Mouse (Mus musculus): ENCODE results near the gene Hist1h4j. TPM values are rescaled to one million over a fixed set of nuclear protein-coding genes. Genes with fewer than 3 reads are reported as not detected.
"Not testable (repeated sequence)": the region's sequence is repeated elsewhere in the genome, so short reads cannot be mapped to it uniquely, and the experiment has no call there.

Hist1h4j gene
- polyA plus RNA-seq (2015; fragmentation: Nextera tagmentation; extraction: Ambion mirVana) = 1.0 and 1.8 TPM in 2 replicates

GRCm38 (mm10) chr13:21734906-21735767 lies at the start of gene Hist1h4j:
Gene Hist1h4j, plus strand, starts transcription at chr13:21735064.
- DNase-seq (ENCODE audit: low spot score) = peak; percentile 88

GRCm38 (mm10) chr13:21697811-21698210 lies 37.1 kb upstream of the Hist1h4j start, which contains the start of gene Olfr1359:
Gene Olfr1359, plus strand, starts transcription at chr13:21698111.
- DNase-seq (ENCODE audit: low spot score) = no peak

- DNase-seq (ENCODE audit: low spot score) = no peak
Observed at GRCm38 (mm10) chr13:21706669-21707068, 28.2 kb upstream of the Hist1h4j start.

DNA sequence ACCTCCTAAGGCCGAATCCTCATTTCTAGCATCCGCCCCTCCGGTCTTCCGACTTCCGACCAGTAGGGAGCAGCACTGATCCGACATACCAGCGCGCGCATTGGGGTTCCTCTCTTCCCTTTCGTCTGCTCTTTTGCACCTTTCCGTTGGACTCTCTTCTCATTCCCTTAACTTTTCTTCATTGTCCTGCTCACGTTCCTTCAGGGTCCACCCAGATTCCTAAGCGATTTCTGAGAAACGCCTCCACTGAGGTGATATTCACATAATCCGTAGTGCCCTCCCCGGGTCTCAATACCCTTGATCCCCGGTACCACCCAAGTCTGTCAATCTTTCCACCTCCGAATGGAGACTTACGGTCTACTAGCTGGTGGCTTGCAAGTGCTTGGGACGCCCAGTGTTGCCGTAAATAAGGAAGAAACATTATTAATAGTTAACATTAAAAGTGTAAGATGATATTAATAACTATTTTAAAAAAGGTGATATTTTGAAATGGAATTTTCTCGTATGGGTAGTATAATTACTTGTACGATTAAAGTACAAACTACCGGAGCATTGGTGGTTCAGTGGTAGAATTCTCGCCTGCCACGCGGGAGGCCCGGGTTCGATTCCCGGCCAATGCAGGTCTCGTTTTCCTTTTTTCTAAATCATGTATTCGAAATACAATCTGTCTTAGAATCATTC lies 24.7 kb upstream of the Hist1h4j start:
- peak; percentile 88 for DNase-seq (ENCODE audit: low spot score)

DNA sequence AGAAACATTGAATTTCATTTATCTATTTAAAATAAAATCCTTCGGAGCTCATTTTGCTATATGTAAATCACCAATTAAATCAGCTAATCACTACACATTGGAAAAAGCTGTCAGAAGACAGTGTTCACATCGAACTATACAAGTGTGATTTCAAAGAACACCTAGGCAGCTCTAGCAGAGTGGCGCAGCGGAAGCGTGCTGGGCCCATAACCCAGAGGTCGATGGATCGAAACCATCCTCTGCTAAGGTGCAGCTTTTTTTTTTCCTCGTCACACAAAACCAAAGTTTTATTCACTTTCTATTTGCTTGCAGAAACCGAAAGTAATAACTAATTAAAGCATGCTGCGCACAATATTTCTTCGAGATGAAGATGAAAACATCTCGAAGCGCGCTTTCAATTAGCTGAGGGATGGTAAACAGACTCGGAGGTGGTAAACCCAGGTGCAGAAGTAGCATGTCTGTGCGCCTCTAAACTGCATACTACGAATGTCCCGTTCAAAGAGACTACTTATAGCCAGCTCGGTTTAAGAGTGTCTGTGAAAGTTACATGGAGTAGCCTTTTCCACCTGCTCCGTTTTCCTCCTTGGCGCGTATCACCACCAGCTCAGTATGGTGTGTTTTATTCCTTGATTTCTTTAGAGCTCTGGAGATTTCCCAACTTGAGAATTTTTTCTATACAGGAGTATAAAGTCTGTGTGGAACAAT lies 23.9 kb upstream of the Hist1h4j start:
- peak; percentile 89 for DNase-seq (ENCODE audit: low spot score)

DNA sequence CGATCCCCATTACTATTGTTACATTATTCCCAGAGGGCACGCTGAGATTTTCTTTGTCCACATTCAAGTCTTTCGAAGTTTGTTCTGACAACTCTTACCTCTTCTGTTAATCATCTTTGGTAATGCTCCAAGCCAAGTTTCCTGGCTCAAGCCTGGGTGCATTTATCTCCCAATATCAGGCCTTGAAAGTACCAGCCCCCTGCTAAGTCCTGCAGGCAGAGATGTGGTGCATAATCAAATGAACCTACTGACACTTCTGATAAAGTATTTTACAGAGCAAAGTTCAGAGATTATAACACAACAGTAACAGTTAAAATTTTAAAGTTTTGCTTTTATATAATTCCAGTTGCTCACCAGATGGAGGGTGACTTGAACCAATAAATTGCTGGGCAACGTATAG lies 23.2 kb upstream of the Hist1h4j start:
- DNase-seq (ENCODE audit: low spot score) = no peak

DNA sequence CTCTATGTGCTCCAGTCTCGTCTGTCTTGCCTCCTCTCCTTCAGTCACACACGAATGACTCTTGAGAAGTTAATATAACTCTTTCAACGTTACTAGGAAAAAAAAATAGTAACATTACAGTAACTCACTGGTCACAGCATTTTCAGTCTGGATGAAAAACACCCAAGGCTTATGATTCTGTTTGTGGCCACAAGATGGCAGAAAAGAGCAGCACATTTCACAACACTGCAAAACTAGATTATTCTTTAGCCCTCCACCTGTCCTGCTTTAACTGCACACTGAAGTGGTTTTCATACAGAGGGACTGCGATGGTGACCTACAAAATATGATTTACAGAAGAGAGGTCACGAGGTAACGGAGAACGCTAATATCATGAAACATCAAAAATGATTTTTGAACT lies 20.1 kb upstream of the Hist1h4j start:
- DNase-seq (ENCODE audit: low spot score) = peak; percentile 80

DNA sequence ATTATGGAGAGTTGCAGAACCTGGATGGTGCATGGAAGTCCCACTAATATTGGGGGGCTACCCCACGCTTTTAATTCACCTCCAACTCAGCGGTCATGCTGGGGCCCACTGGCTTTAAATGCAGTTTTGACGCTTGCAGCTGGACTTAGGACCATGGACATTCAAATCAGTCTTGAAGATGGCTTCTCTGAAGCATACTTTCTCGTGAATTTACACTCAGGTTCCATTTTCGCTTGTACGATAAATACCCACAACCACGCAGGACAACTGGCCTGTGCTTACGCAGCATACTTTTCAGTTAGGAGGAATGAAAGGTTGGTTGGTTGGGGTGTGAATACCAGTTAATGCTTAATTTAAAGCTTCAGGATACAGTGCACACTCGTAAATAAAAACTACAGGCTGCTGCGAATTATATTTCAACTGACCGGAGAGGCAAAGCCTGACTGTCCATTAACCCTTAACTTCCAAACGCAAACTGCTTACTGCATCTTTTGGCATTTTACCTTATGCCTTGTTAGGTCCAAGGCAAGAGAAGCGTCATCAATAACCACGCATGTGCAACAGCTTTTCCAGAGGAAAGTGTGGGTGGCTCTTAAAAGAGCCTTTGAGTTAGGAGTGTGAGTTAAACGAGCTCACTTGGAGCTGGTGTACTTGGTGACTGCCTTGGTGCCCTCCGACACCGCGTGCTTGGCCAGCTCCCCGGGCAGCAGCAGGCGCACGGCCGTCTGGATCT lies 19.6 kb upstream of the Hist1h4j start:
- DNase-seq (ENCODE audit: low spot score) = peak; percentile 55

GRCm38 (mm10) chr13:21715864-21716539 lies 18.9 kb upstream of the Hist1h4j start, which contains the start of the genes Hist1h2bl and Hist1h2ai:
Gene Hist1h2bl, minus strand, starts transcription at chr13:21716143.
Gene Hist1h2ai, plus strand, starts transcription at chr13:21716422.
- peak; percentile 96 for DNase-seq (ENCODE audit: low spot score)

DNA sequence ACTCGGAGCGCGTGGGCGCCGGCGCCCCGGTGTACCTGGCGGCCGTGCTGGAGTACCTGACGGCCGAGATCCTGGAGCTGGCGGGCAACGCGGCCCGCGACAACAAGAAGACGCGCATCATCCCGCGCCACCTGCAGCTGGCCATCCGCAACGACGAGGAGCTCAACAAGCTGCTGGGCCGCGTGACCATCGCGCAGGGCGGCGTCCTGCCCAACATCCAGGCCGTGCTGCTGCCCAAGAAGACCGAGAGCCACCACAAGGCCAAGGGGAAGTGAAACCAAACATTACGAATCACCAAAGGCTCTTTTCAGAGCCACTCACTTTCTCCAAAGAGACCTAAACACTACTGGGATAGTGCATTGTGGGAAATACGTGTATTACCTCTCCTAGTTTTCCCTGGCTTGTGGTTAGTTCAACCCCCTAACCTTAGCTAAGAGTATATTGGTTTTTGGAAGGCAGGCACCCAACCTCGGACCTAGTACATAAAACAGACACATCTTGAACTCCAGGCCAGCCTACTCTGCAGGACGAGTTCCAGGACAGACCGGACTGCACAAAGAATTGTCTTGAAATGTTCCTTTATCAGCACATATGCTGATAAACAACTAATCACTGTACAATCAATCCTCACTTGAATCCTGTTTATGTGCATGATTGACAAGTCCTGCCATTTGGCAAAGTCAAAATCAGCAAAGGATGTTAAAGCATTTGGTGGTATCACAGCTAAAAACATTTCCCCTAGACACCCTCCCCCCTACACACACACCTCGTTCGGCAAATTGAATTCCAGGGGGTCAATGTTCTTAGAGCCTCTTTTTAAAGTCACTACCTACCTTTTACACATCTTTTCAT lies 18.1 kb upstream of the Hist1h4j start:
- DNase-seq (ENCODE audit: low spot score) = not testable (repeated sequence)

DNA sequence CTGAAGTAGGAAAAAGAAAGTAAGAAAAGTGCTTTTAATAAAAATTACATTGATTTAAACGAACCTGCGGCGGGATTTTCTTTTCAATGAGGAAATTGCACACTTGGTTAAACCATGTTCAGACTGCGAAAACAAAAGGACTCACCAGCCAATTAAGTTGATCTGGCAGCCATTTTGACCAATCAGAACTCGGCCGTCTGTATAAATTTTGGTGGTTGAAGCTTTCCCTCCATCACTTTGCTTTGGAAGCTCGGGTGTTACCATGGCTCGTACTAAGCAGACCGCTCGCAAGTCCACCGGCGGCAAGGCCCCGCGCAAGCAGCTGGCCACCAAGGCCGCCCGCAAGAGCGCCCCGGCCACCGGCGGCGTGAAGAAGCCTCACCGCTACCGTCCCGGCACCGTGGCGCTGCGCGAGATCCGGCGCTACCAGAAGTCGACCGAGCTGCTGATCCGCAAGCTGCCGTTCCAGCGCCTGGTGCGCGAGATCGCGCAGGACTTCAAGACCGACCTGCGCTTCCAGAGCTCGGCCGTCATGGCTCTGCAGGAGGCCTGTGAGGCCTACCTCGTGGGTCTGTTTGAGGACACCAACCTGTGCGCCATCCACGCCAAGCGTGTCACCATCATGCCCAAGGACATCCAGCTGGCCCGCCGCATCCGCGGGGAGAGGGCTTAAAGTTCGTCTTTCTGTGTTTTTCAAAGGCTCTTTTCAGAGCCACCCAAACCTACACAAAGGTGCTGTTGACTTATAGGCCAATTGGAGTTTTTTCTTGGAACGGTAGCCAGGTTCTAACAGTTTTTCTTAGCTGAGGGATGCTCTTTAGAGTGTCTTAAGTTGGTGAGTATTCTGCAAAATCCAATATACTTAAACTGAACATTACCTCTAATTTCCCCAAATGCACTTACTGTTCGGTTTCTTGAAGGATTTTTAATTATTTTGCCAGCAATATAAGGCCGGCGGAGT lies 17.2 kb upstream of the Hist1h4j start, which contains the start of gene Hist1h3h:
Hist1h3h (plus strand) TSS at position 263 of the 961 bp plus-strand sequence.
- peak; percentile 93 for DNase-seq (ENCODE audit: low spot score)

- peak; percentile 36 for DNase-seq (ENCODE audit: low spot score)
Observed at GRCm38 (mm10) chr13:21718381-21719080, 16.3 kb upstream of the Hist1h4j start.

DNA sequence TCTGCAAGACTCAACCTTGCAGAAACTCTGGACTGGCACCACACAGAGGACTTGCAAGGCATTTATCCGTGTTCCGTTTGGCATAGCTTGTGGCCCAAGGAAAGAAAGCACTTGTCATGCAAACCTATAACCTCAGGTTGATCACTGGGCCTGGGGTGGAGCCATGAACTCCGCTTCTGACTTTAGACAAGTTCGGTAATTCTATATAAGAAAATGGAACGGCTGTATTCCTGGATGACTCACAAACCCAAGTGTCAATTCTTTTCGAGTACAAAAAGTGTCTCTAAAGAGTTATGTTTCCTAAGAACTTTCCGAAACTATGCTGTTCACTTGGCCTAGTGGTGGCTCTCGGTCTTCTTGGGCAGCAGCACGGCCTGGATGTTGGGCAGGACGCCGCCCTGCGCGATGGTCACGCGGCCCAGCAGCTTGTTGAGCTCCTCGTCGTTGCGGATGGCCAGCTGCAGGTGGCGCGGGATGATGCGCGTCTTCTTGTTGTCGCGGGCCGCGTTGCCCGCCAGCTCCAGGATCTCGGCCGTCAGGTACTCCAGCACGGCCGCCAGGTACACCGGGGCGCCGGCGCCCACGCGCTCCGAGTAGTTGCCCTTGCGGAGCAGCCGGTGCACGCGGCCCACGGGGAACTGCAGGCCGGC lies 13.6 kb upstream of the Hist1h4j start:
- DNase-seq (ENCODE audit: low spot score) = peak; percentile 43

DNA sequence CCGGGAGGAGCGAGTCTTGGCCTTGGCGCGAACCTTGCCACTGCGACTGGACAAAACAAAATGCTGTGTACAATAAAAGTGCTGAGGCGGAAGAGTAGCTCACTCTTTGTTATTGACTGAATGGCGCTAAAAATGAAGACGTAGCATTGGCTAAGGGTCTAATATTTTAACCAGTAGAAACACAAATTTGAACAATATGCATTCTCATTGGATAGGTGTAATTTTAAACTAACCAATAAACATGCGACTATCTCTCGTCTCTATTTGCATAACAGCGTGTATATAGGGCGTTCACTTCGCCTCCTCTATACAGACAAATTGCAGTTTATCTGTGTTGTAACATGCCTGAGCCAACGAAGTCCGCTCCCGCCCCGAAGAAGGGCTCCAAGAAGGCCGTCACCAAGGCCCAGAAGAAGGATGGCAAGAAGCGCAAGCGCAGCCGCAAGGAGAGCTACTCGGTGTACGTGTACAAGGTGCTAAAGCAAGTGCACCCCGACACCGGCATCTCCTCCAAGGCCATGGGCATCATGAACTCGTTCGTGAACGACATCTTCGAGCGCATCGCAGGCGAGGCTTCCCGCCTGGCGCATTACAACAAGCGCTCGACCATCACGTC lies 13.0 kb upstream of the Hist1h4j start, which contains the start of gene Hist1h2bm:
Hist1h2bm (plus strand) TSS at position 288 of the 616 bp plus-strand sequence.
- peak; percentile 93 for DNase-seq (ENCODE audit: low spot score)

DNA sequence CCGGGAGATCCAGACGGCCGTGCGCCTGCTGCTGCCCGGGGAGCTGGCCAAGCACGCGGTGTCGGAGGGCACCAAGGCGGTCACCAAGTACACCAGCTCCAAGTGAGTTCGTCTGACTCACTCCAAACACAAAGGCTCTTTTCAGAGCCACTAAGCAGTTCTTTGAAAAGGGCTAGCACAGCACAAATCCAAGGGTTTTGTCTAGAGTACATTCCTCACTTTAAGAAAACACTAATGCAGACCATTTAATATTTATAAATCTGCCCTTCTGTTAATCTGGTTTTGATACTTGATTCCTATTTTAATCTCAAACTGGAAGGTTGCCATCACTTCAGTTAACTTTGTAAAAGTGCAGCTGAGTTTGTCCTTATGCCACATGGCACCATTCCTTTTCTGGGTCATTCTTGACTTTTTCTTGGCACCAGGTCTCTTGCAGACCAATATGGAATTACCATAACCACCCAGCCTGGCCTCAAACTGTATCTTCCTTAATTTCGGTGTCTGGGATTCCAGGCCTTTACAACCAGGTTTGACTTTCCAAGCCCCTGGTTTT lies 12.4 kb upstream of the Hist1h4j start:
- peak; percentile 29 for DNase-seq (ENCODE audit: low spot score)
